ENCODE assay signal across 26 mouse cellular contexts in genomic region chr16:37857495-37857894, GRCm38 (mm10). TPM values are rescaled to one million over a fixed set of nuclear protein-coding genes. Genes with fewer than 3 reads are reported as not detected.
A peak's percentile ranks its signal among the peaks of the same experiment; 100 is the strongest.
DNase-seq lines count a peak whose midpoint lies in the region; TF ChIP-seq lines count a peak whose summit lies in the region.
"Had no signal": no experiment of that assay in that cellular context is flagged by ENCODE, and none has a peak within 500 bp of the region (broad histone marks: within the 10 kb centered on the region; RNA-seq: fewer than 3 reads in every experiment).

No protein-coding gene starts in this region.

- peaks cover 19% of the 10 kb centered on the region for H3K4me1 ChIP-seq in kidney, adult 2 months (ENCODE audit: control insufficient read depth, insufficient read depth, low read length)

- no peak for TF ChIP-seq POLR2A in kidney, adult 2 months (IDR thresholded peaks at IDR 0.05; ENCODE audit: low read depth, low read length)

- no peak overlapping the region for H3K4me3 ChIP-seq in kidney, adult 2 months (ENCODE audit: insufficient read depth, low read depth, low read length)
- H3K4me3 ChIP-seq: embryonic facial prominence, embryonic 15.5 days; erythroblast, embryonic 14.5 days; forebrain, embryonic 10.5 days; heart, embryonic 10.5 days; hindbrain, embryonic 13.5 days had no signal

- 57% methylated on average over 8 of the region's 8 CpGs for WGBS in kidney, adult 2 months

- H3K27ac ChIP-seq in kidney, adult 2 months (ENCODE audit: insufficient read depth, low read depth, low read length) = peak overlapping the region; percentile 98
- H3K27ac ChIP-seq: embryonic facial prominence, embryonic 15.5 days; forebrain, embryonic 10.5 days; heart, embryonic 10.5 days; hindbrain, embryonic 13.5 days had no signal

- intact Hi-C loops in heart, postnatal 10 days (cut with DNase I) = no loop called here

- H3K27me3 ChIP-seq in kidney, adult 2 months (replicated peaks; ENCODE audit: control insufficient read depth, insufficient read depth, low read length) = no peaks in the 10 kb centered on the region
- H3K27me3 ChIP-seq: embryonic facial prominence, embryonic 15.5 days; hindbrain, embryonic 13.5 days had no signal

- TF ChIP-seq CTCF in kidney, adult 2 months (conservative IDR thresholded peaks at IDR 0.05; ENCODE audit: insufficient read depth, insufficient read length, low read depth, low read length) = no peak

- DNase-seq in heart, adult 11 months = peak; percentile 59
- no peak for DNase-seq in heart, postnatal 10 days
- peak; percentile 92 for DNase-seq in kidney, adult 2 months
- DNase-seq in kidney, postnatal 4 days = no peak
- peak; percentile 54 to 86 for DNase-seq in kidney, postnatal 25 days
- DNase-seq in adrenal gland, postnatal 25 days = no peak
- no peak for DNase-seq in gastrocnemius, adult 18-20 months (ENCODE audit: low spot score)
- DNase-seq: adrenal gland, adult 8-10 months; B cell, adult 2 months; cerebellum, adult 11 months; cerebellum, adult 8-10 months; cerebellum, postnatal 14 days; embryo, embryonic 11 days; gastrocnemius, postnatal 36 days; heart, adult 18-20 months; heart, postnatal 14 days had no signal

- H3K36me3 ChIP-seq in kidney, adult 2 months (ENCODE audit: control insufficient read depth, insufficient read depth, low read length) = no peaks in the 10 kb centered on the region
- H3K36me3 ChIP-seq: embryonic facial prominence, embryonic 15.5 days; forebrain, embryonic 10.5 days; G1E; heart, embryonic 10.5 days; hindbrain, embryonic 13.5 days had no signal

RNA-seq across cellular contexts. Expression of gene Gm36028, which starts 3.5 kb away (rescaled TPM):
- total RNA-seq in heart, postnatal 10 days (2021) = under 1 TPM in 1 of 2 experiments, not detected in 1; 0.45 TPM
- 1.5 and 1.8 TPM in 2 replicates for polyA plus RNA-seq in kidney, adult 2 months (2012; rRNA removed)
- total RNA-seq in adrenal gland, postnatal 25 days (2021) = 0.27 TPM in 1 of 2 replicates, not detected in the other
- total RNA-seq in gastrocnemius, adult 18-20 months (2021) = not detected
- total RNA-seq: gastrocnemius, adult 8-10 months; gastrocnemius, postnatal 36 days; hematopoietic stem cell, adult 5-6 weeks had no signal
- polyA plus RNA-seq: CD4-positive, CD25-positive, alpha-beta regulatory T cell, adult 4 months; erythroblast, embryonic 14.5 days; G1E; hindbrain, embryonic 13.5 days had no signal

RNA-seq across cellular contexts. Expression of gene Lrrc58, which starts 10.7 kb away (rescaled TPM):
- total RNA-seq in heart, postnatal 10 days (2021) = 100 to 1,000 TPM in 1 of 2 experiments, 10 to 100 TPM in 1; 89.1 to 116 TPM
- polyA plus RNA-seq in kidney, adult 2 months (2012; rRNA removed) = 23.3 and 25.9 TPM in 2 replicates
- total RNA-seq in adrenal gland, postnatal 25 days (2021) = 150 and 193 TPM in 2 replicates
- 10 to 100 TPM; 42.6 to 46.2 TPM for total RNA-seq in gastrocnemius, adult 18-20 months (2021)

RNA-seq across cellular contexts. Expression of gene Gpr156, which starts 58.8 kb away (rescaled TPM):
- total RNA-seq in heart, postnatal 10 days (2021) = under 1 TPM; 0.07 to 0.14 TPM
- polyA plus RNA-seq in kidney, adult 2 months (2012; rRNA removed) = 0.03 TPM in 1 of 2 replicates, not detected in the other
- total RNA-seq in adrenal gland, postnatal 25 days (2021) = 0.15 TPM in 1 of 2 replicates, not detected in the other
- total RNA-seq in gastrocnemius, adult 18-20 months (2021) = not detected
- total RNA-seq: common myeloid progenitor, adult 5-6 weeks; gastrocnemius, adult 8-10 months; hematopoietic stem cell, adult 5-6 weeks had no signal
- polyA plus RNA-seq: CD4-positive, CD25-positive, alpha-beta regulatory T cell, adult 4 months; erythroblast, embryonic 14.5 days; G1E had no signal

Comparison
In these comparisons a context has a peak if more than half of its experiments do, and no peak if none do; other contexts are left out.
1. DNase-seq: peak in heart, adult 11 months (single experiment), kidney, adult 2 months (single experiment) and kidney, postnatal 25 days (2 of 2); none in heart, postnatal 10 days (0 of 2), kidney, postnatal 4 days (0 of 2), adrenal gland, postnatal 25 days (single experiment) and gastrocnemius, adult 18-20 months (single experiment).